Mouse (Mus musculus): Measurements from ENCODE around the gene Fanci. TPM values are rescaled to one million over a fixed set of nuclear protein-coding genes. Genes with fewer than 3 reads are reported as not detected.
A peak's percentile ranks its signal among the peaks of the same experiment; 100 is the strongest.

Fanci gene
- total and polyA plus RNA-seq, 2 experiments from 2014 or later: 1.1 to 4.4 TPM

DNA sequence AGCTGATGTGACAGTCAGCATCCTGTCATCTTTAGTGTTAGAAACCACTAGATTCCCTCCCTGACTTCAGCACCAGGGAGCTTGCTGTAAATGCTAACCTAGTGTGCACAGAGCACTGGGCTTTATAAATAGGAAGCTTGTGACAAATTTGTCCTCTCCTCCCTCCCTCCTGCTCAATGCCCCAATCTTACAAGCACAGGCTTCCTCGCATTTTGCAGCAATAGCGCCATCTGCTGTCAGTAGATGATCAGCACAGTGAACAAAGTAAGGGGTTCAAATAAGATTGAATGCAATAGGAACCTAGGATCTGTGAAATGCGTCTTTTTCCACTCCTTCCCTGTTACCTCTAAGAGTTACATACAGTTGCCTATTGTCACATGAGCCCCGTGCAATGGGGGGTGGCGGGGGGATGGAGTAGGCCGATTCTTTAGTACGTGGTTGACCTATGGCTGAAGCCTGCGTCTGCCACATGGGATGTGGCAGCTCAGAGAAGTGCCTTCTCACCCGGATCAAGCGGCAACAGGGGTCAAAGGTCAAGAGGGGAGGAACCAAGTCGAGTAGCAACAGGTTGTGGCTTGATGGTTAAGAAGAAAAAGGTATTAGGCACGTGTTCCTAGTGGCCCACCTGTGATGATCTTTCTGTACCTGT, 41.9 kb upstream of the Fanci start:
- peaks cover 32% of the 10 kb centered on the region for H3K36me3 ChIP-seq (ENCODE audit: insufficient read depth, low read length)
- H3K4me1 ChIP-seq (ENCODE audit: insufficient read depth, low read length): no peaks in the 10 kb centered on the region; the same call in 1 of the 2 replicates
- no peak overlapping the region for H3K4me2 ChIP-seq (ENCODE audit: low read depth, low read length, poor library complexity, severe bottlenecking)
- H3K27me3 ChIP-seq (ENCODE audit: insufficient read depth, low read length): no peaks in the 10 kb centered on the region
- DNase-seq (ENCODE audit: low spot score) (peak; percentile 90), ATAC-seq (ENCODE audit: low FRiP score) (peak; percentile 71)
- no peak overlapping the region for H3K4me3 ChIP-seq (ENCODE audit: low read depth, low read length)
- 39% methylated on average over 12 of the region's 12 CpGs for WGBS
- H3K27ac ChIP-seq (ENCODE audit: low read depth, low read length): no peak overlapping the region
- H3K9me3 ChIP-seq (ENCODE audit: low read length): no peaks in the 10 kb centered on the region
- peak; percentile 99 for TF ChIP-seq CTCF (IDR thresholded peaks at IDR 0.05)
- H3K9ac ChIP-seq (replicated peaks; ENCODE audit: low read length, poor library complexity, severe bottlenecking): no peak overlapping the region

DNA sequence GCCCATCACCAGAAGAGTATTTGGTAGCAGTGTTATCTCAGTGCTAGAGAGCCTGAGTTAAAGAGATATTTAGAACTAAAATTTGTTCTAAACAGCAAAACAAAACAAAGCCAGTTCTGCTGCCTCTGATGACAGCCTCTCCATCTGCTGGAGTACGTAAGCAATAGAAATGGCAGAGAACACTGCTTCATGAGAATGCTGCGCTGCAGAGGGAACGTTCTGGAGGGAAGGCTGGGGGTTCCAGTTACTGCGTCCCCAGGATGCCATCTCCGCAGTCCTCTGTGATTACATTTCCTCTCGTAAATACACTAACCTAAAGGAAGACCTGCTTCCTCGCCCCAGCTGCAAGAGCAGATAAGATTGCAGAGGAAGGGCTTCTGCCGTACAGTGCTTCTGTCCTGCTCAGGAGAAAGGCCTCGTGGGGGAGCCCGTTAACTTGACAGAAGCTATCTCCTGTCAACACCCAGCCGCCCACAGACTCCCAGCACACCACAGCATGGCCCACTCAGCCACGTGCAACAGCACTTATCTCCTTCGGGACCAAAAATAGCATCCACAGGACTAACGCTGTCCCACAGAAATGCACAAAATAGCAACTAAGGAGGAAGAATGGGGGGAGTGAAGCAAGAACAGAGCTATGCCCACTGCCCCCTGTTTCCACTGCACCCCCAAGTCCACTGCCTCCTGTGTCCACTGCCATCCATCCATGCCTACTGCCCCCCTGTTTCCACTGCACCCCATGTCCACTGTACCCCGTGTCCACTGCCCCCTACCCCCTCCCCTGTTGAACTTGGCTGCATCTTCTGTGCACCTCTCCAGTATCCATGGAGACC, 33.2 kb upstream of the Fanci start:
- H3K4me2 ChIP-seq (ENCODE audit: low read depth, low read length, poor library complexity, severe bottlenecking): no peak overlapping the region
- no peaks in the 10 kb centered on the region for H3K27me3 ChIP-seq (ENCODE audit: insufficient read depth, low read length)
- no peaks in the 10 kb centered on the region for H3K4me1 ChIP-seq (ENCODE audit: insufficient read depth, low read length)
- TF ChIP-seq CTCF (IDR thresholded peaks at IDR 0.05): no peak
- H3K9ac ChIP-seq (replicated peaks; ENCODE audit: low read length, poor library complexity, severe bottlenecking): no peak overlapping the region
- no peaks in the 10 kb centered on the region for H3K9me3 ChIP-seq (ENCODE audit: low read length)
- H3K36me3 ChIP-seq (ENCODE audit: insufficient read depth, low read length): peaks cover 30% of the 10 kb centered on the region
- DNase-seq (ENCODE audit: low spot score) (no peak), ATAC-seq (ENCODE audit: low FRiP score) (no peak)
- WGBS: 77% methylated on average over 15 of the region's 15 CpGs
- no peak overlapping the region for H3K27ac ChIP-seq (ENCODE audit: low read depth, low read length)
- H3K4me3 ChIP-seq (ENCODE audit: low read depth, low read length): no peak overlapping the region

DNA sequence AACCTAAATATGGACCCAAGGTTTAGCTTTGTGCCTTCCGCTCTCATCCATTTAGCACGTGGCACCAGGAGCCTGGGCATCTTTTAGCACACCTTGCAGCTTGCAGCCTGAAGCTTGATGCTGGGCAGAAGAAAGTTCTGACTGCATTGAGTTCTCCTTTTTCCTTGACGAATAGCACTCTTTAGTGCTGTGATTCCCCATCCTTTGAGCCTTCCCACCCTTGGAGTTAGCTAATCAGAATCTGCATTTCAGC, 32.6 kb upstream of the Fanci start:
- 63% methylated on average over 3 of the region's 3 CpGs for whole genome bisulfite sequencing

DNA sequence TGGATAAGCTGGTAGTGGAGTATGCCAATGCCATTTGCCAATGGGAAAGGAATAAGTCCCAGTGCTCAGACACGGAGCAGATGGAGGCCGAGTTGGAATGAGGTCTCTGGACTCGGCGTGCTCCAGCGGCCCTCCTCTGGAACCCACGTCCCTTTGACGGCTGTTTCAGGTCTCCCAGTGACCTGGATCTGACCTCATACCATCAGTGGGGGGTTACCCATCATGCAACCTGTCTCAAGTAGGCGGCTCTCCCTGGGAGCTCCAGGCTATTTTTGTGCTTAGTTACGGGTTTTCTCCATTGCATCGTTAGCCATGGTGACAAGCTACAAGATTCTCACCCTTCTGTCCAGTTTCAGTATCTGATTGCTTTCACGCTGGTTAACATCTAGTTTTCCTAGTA, 31.7 kb upstream of the Fanci start:
- ATAC-seq (ENCODE audit: low FRiP score): no peak
- H3K36me3 ChIP-seq (ENCODE audit: insufficient read depth, low read length): peaks cover 19% of the 10 kb centered on the region
- no peak for TF ChIP-seq CTCF (IDR thresholded peaks at IDR 0.05)
- no peaks in the 10 kb centered on the region for H3K4me1 ChIP-seq (ENCODE audit: insufficient read depth, low read length)
- DNase-seq (ENCODE audit: low spot score): no peak
- no peak overlapping the region for H3K4me3 ChIP-seq (ENCODE audit: low read depth, low read length)
- H3K27me3 ChIP-seq (ENCODE audit: insufficient read depth, low read length): no peaks in the 10 kb centered on the region
- H3K4me2 ChIP-seq (ENCODE audit: low read depth, low read length, poor library complexity, severe bottlenecking): no peak overlapping the region
- no peak overlapping the region for H3K9ac ChIP-seq (replicated peaks; ENCODE audit: low read length, poor library complexity, severe bottlenecking)
- WGBS: 75% methylated on average over 11 of the region's 11 CpGs
- 0 out of 2 replicates have a peak overlapping the region, but pooled peaks have one; percentile 0 for H3K27ac ChIP-seq (ENCODE audit: low read depth, low read length)
- H3K9me3 ChIP-seq (ENCODE audit: low read length): no peaks in the 10 kb centered on the region

More for the DNA sequence above, 32.6 kb upstream of the Fanci start:
- Histone ChIP-seq H3K9ac (replicated peaks; ENCODE audit: low read length, poor library complexity, severe bottlenecking) (no peak overlapping the region), H3K9me3 (ENCODE audit: low read length) (no peaks in the 10 kb centered on the region), H3K27me3 (ENCODE audit: insufficient read depth, low read length) (no peaks in the 10 kb centered on the region), H3K4me2 (ENCODE audit: low read depth, low read length, poor library complexity, severe bottlenecking) (no peak overlapping the region), H3K36me3 (ENCODE audit: insufficient read depth, low read length) (peaks cover 26% of the 10 kb centered on the region), H3K4me1 (ENCODE audit: insufficient read depth, low read length) (no peaks in the 10 kb centered on the region), H3K4me3 (ENCODE audit: low read depth, low read length) (no peak overlapping the region), H3K27ac (ENCODE audit: low read depth, low read length) (no peak overlapping the region)
- no peak for TF ChIP-seq CTCF (IDR thresholded peaks at IDR 0.05)
- ATAC-seq (ENCODE audit: low FRiP score) (no peak), DNase-seq (ENCODE audit: low spot score) (no peak)

- Histone ChIP-seq H3K27me3 (ENCODE audit: insufficient read depth, low read length) (no peaks in the 10 kb centered on the region), H3K4me3 (ENCODE audit: low read depth, low read length) (no peak overlapping the region), H3K9me3 (ENCODE audit: low read length) (no peaks in the 10 kb centered on the region), H3K4me1 (ENCODE audit: insufficient read depth, low read length) (no peaks in the 10 kb centered on the region), H3K4me2 (ENCODE audit: low read depth, low read length, poor library complexity, severe bottlenecking) (no peak overlapping the region), H3K36me3 (ENCODE audit: insufficient read depth, low read length) (peaks cover 9% of the 10 kb centered on the region; the same call in 1 of the 2 replicates), H3K9ac (replicated peaks; ENCODE audit: low read length, poor library complexity, severe bottlenecking) (no peak overlapping the region), H3K27ac (ENCODE audit: low read depth, low read length) (peak overlapping the region; percentile 67)
- DNase-seq (ENCODE audit: low spot score) (peak; percentile 85), ATAC-seq (ENCODE audit: low FRiP score) (peak; percentile 91)
- WGBS: 50% methylated on average over 8 of the region's 8 CpGs
- no peak for TF ChIP-seq CTCF (IDR thresholded peaks at IDR 0.05)
Observed at GRCm38 (mm10) chr7:79362208-79362607, 29.5 kb upstream of the Fanci start.

- 78% methylated on average over 7 of the region's 7 CpGs for WGBS
- no peaks in the 10 kb centered on the region for H3K27me3 ChIP-seq (ENCODE audit: insufficient read depth, low read length)
- no peak for ATAC-seq (ENCODE audit: low FRiP score)
Observed at GRCm38 (mm10) chr7:79362830-79363229, 28.9 kb upstream of the Fanci start.

More at GRCm38 (mm10) chr7:79362830-79363229, 28.9 kb upstream of the Fanci start:
- Histone ChIP-seq H3K4me2 (ENCODE audit: low read depth, low read length, poor library complexity, severe bottlenecking) (no peak overlapping the region), H3K27ac (ENCODE audit: low read depth, low read length) (peak overlapping the region; percentile 67), H3K4me1 (ENCODE audit: insufficient read depth, low read length) (no peaks in the 10 kb centered on the region), H3K9ac (replicated peaks; ENCODE audit: low read length, poor library complexity, severe bottlenecking) (no peak overlapping the region), H3K36me3 (ENCODE audit: insufficient read depth, low read length) (peaks cover 6% of the 10 kb centered on the region; the same call in 1 of the 2 replicates), H3K9me3 (ENCODE audit: low read length) (no peaks in the 10 kb centered on the region), H3K4me3 (ENCODE audit: low read depth, low read length) (no peak overlapping the region)
- DNase-seq (ENCODE audit: low spot score): no peak
- no peak for TF ChIP-seq CTCF (IDR thresholded peaks at IDR 0.05)
